Mouse (Mus musculus): ENCODE results near the gene Tmtc1. TPM values are rescaled to one million over a fixed set of nuclear protein-coding genes. Genes with fewer than 3 reads are reported as not detected.
A peak's percentile ranks its signal among the peaks of the same experiment; 100 is the strongest.

Tmtc1 gene
- polyA plus RNA-seq, 1 experiment from 2014 or later, result 1.1 TPM

- no peak overlapping the region for H3K9ac ChIP-seq (ENCODE audit: low read length)
- no peaks in the 10 kb centered on the region for H3K9me3 ChIP-seq (ENCODE audit: control insufficient read depth, low read length)
- no peaks in the 10 kb centered on the region for H3K36me3 ChIP-seq (ENCODE audit: control insufficient read depth, insufficient read depth, low read length)
- H3K27ac ChIP-seq (ENCODE audit: low read depth, low read length), result no peak overlapping the region
- H3K4me1 ChIP-seq (replicated peaks; ENCODE audit: control insufficient read depth, insufficient read depth, low read length), result peaks cover 13% of the 10 kb centered on the region
- 87% methylated on average over 3 of the region's 3 CpGs for WGBS
- no peak for ATAC-seq (replicated peaks; ENCODE audit: low FRiP score)
- DNase-seq (ENCODE audit: low spot score), result no peak
- H3K27me3 ChIP-seq (ENCODE audit: control insufficient read depth, insufficient read depth, low read length), result no peaks in the 10 kb centered on the region
- H3K4me3 ChIP-seq (ENCODE audit: low read depth, low read length), result no peak overlapping the region
- no peak overlapping the region for H3K4me2 ChIP-seq (ENCODE audit: low read depth, low read length, severe bottlenecking)
These were observed 49.9 kb downstream of the Tmtc1 start for GRCm38 (mm10) chr6:148394294-148394693.

- H3K27me3 ChIP-seq (ENCODE audit: control insufficient read depth, insufficient read depth, low read length), result no peaks in the 10 kb centered on the region
- WGBS, result 22% methylated on average over 10 of the region's 10 CpGs
- peak overlapping the region; percentile 29; the same call in 1 of the 2 replicates for H3K9ac ChIP-seq (ENCODE audit: low read length)
- DNase-seq (ENCODE audit: low spot score), result no peak
- peaks cover 13% of the 10 kb centered on the region for H3K4me1 ChIP-seq (replicated peaks; ENCODE audit: control insufficient read depth, insufficient read depth, low read length)
- no peaks in the 10 kb centered on the region for H3K9me3 ChIP-seq (ENCODE audit: control insufficient read depth, low read length)
- H3K36me3 ChIP-seq (ENCODE audit: control insufficient read depth, insufficient read depth, low read length), result no peaks in the 10 kb centered on the region
- peak; percentile 70 for ATAC-seq (replicated peaks; ENCODE audit: low FRiP score)
- H3K27ac ChIP-seq (ENCODE audit: low read depth, low read length), result no peak overlapping the region; the same call in 1 of the 2 replicates
- H3K4me2 ChIP-seq (ENCODE audit: low read depth, low read length, severe bottlenecking), result peak overlapping the region; percentile 11; the same call in 1 of the 2 replicates
- H3K4me3 ChIP-seq (ENCODE audit: low read depth, low read length), result no peak overlapping the region
These were observed 52.0 kb downstream of the Tmtc1 start for GRCm38 (mm10) chr6:148392147-148392546.

- Histone ChIP-seq H3K27ac (ENCODE audit: low read depth, low read length) (no peak overlapping the region), H3K4me2 (ENCODE audit: low read depth, low read length, severe bottlenecking) (no peak overlapping the region), H3K27me3 (ENCODE audit: control insufficient read depth, insufficient read depth, low read length) (no peaks in the 10 kb centered on the region), H3K36me3 (ENCODE audit: control insufficient read depth, insufficient read depth, low read length) (no peaks in the 10 kb centered on the region), H3K4me1 (replicated peaks; ENCODE audit: control insufficient read depth, insufficient read depth, low read length) (peaks cover 13% of the 10 kb centered on the region), H3K9ac (ENCODE audit: low read length) (no peak overlapping the region), H3K9me3 (ENCODE audit: control insufficient read depth, low read length) (no peaks in the 10 kb centered on the region), H3K4me3 (ENCODE audit: low read depth, low read length) (no peak overlapping the region)
- no peak for ATAC-seq (replicated peaks; ENCODE audit: low FRiP score)
- WGBS, result 82% methylated on average over 7 of the region's 7 CpGs
- DNase-seq (ENCODE audit: low spot score), result no peak
These were observed 52.9 kb downstream of the Tmtc1 start for GRCm38 (mm10) chr6:148391286-148391685.

- Histone ChIP-seq H3K4me1 (replicated peaks; ENCODE audit: control insufficient read depth, insufficient read depth, low read length) (peaks cover 13% of the 10 kb centered on the region), H3K27ac (ENCODE audit: low read depth, low read length) (no peak overlapping the region), H3K9me3 (ENCODE audit: control insufficient read depth, low read length) (no peaks in the 10 kb centered on the region), H3K9ac (ENCODE audit: low read length) (no peak overlapping the region), H3K4me3 (ENCODE audit: low read depth, low read length) (no peak overlapping the region), H3K4me2 (ENCODE audit: low read depth, low read length, severe bottlenecking) (no peak overlapping the region), H3K36me3 (ENCODE audit: control insufficient read depth, insufficient read depth, low read length) (no peaks in the 10 kb centered on the region), H3K27me3 (ENCODE audit: control insufficient read depth, insufficient read depth, low read length) (no peaks in the 10 kb centered on the region)
- no peak for DNase-seq (ENCODE audit: low spot score)
- no peak for ATAC-seq (replicated peaks; ENCODE audit: low FRiP score)
- 66% methylated on average over 4 of the region's 4 CpGs for WGBS
These were observed 53.4 kb downstream of the Tmtc1 start for GRCm38 (mm10) chr6:148390630-148391276.

GRCm38 (mm10) chr6:148387990-148388389 is 56.2 kb downstream of the Tmtc1 start:
- DNase-seq (ENCODE audit: low spot score), result no peak
- Histone ChIP-seq H3K36me3 (ENCODE audit: control insufficient read depth, insufficient read depth, low read length) (no peaks in the 10 kb centered on the region), H3K4me3 (ENCODE audit: low read depth, low read length) (no peak overlapping the region), H3K27ac (ENCODE audit: low read depth, low read length) (no peak overlapping the region), H3K27me3 (ENCODE audit: control insufficient read depth, insufficient read depth, low read length) (no peaks in the 10 kb centered on the region), H3K9me3 (ENCODE audit: control insufficient read depth, low read length) (no peaks in the 10 kb centered on the region), H3K9ac (ENCODE audit: low read length) (no peak overlapping the region), H3K4me1 (replicated peaks; ENCODE audit: control insufficient read depth, insufficient read depth, low read length) (peaks cover 10% of the 10 kb centered on the region), H3K4me2 (ENCODE audit: low read depth, low read length, severe bottlenecking) (no peak overlapping the region)
- no peak for ATAC-seq (replicated peaks; ENCODE audit: low FRiP score)
- WGBS, result 76% methylated on average over 1 of the region's 1 CpGs

GRCm38 (mm10) chr6:148384111-148384895 is 59.9 kb downstream of the Tmtc1 start:
- WGBS, result 76% methylated on average over 6 of the region's 6 CpGs

GRCm38 (mm10) chr6:148381163-148381782 is 62.9 kb downstream of the Tmtc1 start:
- no peaks in the 10 kb centered on the region; the same call in 1 of the 2 replicates for H3K9me3 ChIP-seq (ENCODE audit: control insufficient read depth, low read length)
- no peaks in the 10 kb centered on the region for H3K4me1 ChIP-seq (replicated peaks; ENCODE audit: control insufficient read depth, insufficient read depth, low read length)
- H3K27ac ChIP-seq (ENCODE audit: low read depth, low read length), result no peak overlapping the region
- DNase-seq (ENCODE audit: low spot score), result no peak
- ATAC-seq (replicated peaks; ENCODE audit: low FRiP score), result no peak
- H3K36me3 ChIP-seq (ENCODE audit: control insufficient read depth, insufficient read depth, low read length), result no peaks in the 10 kb centered on the region
- H3K4me3 ChIP-seq (ENCODE audit: low read depth, low read length), result no peak overlapping the region
- 81% methylated on average over 9 of the region's 9 CpGs for WGBS
- H3K4me2 ChIP-seq (ENCODE audit: low read depth, low read length, severe bottlenecking), result no peak overlapping the region
- H3K27me3 ChIP-seq (ENCODE audit: control insufficient read depth, insufficient read depth, low read length), result no peaks in the 10 kb centered on the region
- H3K9ac ChIP-seq (ENCODE audit: low read length), result no peak overlapping the region

More at GRCm38 (mm10) chr6:148384111-148384895, 59.9 kb downstream of the Tmtc1 start:
- Histone ChIP-seq H3K4me1 (replicated peaks; ENCODE audit: control insufficient read depth, insufficient read depth, low read length) (no peaks in the 10 kb centered on the region), H3K4me3 (ENCODE audit: low read depth, low read length) (no peak overlapping the region), H3K27ac (ENCODE audit: low read depth, low read length) (no peak overlapping the region), H3K36me3 (ENCODE audit: control insufficient read depth, insufficient read depth, low read length) (no peaks in the 10 kb centered on the region), H3K9ac (ENCODE audit: low read length) (no peak overlapping the region), H3K9me3 (ENCODE audit: control insufficient read depth, low read length) (no peaks in the 10 kb centered on the region), H3K4me2 (ENCODE audit: low read depth, low read length, severe bottlenecking) (no peak overlapping the region), H3K27me3 (ENCODE audit: control insufficient read depth, insufficient read depth, low read length) (no peaks in the 10 kb centered on the region)
- DNase-seq (ENCODE audit: low spot score), result no peak
- ATAC-seq (replicated peaks; ENCODE audit: low FRiP score), result no peak

GRCm38 (mm10) chr6:148375618-148376209 is 68.5 kb downstream of the Tmtc1 start:
- Histone ChIP-seq H3K27ac (ENCODE audit: low read depth, low read length) (no peak overlapping the region), H3K4me2 (ENCODE audit: low read depth, low read length, severe bottlenecking) (no peak overlapping the region), H3K9ac (ENCODE audit: low read length) (no peak overlapping the region), H3K9me3 (ENCODE audit: control insufficient read depth, low read length) (no peaks in the 10 kb centered on the region; the same call in 1 of the 2 replicates), H3K4me3 (ENCODE audit: low read depth, low read length) (no peak overlapping the region), H3K4me1 (replicated peaks; ENCODE audit: control insufficient read depth, insufficient read depth, low read length) (no peaks in the 10 kb centered on the region), H3K27me3 (ENCODE audit: control insufficient read depth, insufficient read depth, low read length) (no peaks in the 10 kb centered on the region), H3K36me3 (ENCODE audit: control insufficient read depth, insufficient read depth, low read length) (no peaks in the 10 kb centered on the region)
- ATAC-seq (replicated peaks; ENCODE audit: low FRiP score) (no peak), DNase-seq (ENCODE audit: low spot score) (no peak)
- WGBS, result 59% methylated on average over 3 of the region's 3 CpGs
